Comparison of ENCODE assay signal across 9 mouse cellular contexts in the genomic region with DNA sequence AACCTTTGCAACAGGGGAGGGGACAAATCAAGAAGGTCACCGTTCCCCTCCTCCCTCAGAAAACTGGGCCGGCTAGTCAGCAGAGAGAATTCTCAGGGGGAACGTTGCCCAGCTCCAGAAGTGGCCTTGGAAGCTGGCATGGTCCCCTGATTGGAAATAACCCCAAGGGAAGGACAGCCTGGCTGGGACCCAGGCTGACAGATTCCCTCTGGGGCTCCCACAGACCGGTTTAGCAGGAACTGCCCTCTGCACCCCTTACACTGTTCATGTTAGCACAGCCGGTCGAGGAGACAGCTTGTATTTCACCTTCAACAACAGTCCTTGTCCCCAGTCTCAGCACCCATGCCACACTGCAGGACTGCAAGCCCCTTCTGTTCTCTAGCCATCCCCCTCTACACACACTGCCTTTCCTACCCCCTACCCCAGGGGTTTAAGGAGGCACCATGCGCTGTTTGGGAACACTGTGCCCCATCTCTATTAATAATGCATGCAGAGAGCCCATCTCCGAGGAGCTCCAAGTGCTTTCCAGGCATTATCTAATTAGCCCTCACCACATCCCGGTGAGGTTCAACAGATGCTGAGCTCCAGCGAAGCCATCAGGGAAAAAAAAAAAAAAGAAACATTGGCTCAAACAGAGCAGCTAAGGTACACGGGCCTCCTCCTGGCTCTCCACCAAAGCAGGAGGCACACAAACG.
A peak's percentile ranks its signal among the peaks of the same experiment; 100 is the strongest.
DNase-seq lines count a peak whose midpoint lies in the region; ATAC-seq and TF ChIP-seq lines count a peak whose summit lies in the region.
"Had no signal": no experiment of that assay in that cellular context is flagged by ENCODE, and none has a peak within 500 bp of the region (broad histone marks: within the 10 kb centered on the region; RNA-seq: fewer than 3 reads in every experiment).

No protein-coding gene starts in this region.

- peaks cover 16% of the 10 kb centered on the region for H3K4me1 ChIP-seq in hindbrain, embryonic 13.5 days (replicated peaks)
- H3K4me1 ChIP-seq in hindbrain, embryonic 12.5 days = peaks cover 12% of the 10 kb centered on the region
- peaks cover 33% of the 10 kb centered on the region for H3K4me1 ChIP-seq in heart, embryonic 11.5 days (ENCODE audit: control insufficient read depth, insufficient read depth, low read length)
- peaks cover 6% of the 10 kb centered on the region; the same call in 1 of the 2 replicates for H3K4me1 ChIP-seq in stomach, postnatal 0 days (replicated peaks; ENCODE audit: control insufficient read depth, insufficient read depth)

- no peak for TF ChIP-seq EP300 in stomach, postnatal 0 days (optimal IDR thresholded peaks at IDR 0.05)

- H3K9me3 ChIP-seq in hindbrain, embryonic 13.5 days = no peaks in the 10 kb centered on the region
- H3K9me3 ChIP-seq in hindbrain, embryonic 12.5 days (replicated peaks) = no peaks in the 10 kb centered on the region
- no peaks in the 10 kb centered on the region for H3K9me3 ChIP-seq in heart, embryonic 11.5 days (replicated peaks; ENCODE audit: control insufficient read depth, low read length)
- no peaks in the 10 kb centered on the region for H3K9me3 ChIP-seq in stomach, postnatal 0 days (ENCODE audit: control insufficient read depth, low read length)
- H3K9me3 ChIP-seq: neural tube, embryonic 12.5 days had no signal

- H3K27me3 ChIP-seq in hindbrain, embryonic 13.5 days = no peaks in the 10 kb centered on the region
- H3K27me3 ChIP-seq in hindbrain, embryonic 12.5 days = no peaks in the 10 kb centered on the region
- no peaks in the 10 kb centered on the region for H3K27me3 ChIP-seq in heart, embryonic 11.5 days (ENCODE audit: control insufficient read depth, insufficient read depth, low read length)
- no peaks in the 10 kb centered on the region for H3K27me3 ChIP-seq in stomach, postnatal 0 days (ENCODE audit: control insufficient read depth, insufficient read depth, low read length)
- H3K27me3 ChIP-seq: neural tube, embryonic 12.5 days had no signal

- 0 out of 2 replicates have a peak, but pooled peaks have one; percentile 43 for ATAC-seq in hindbrain, embryonic 13.5 days (ENCODE audit: low FRiP score)
- ATAC-seq in hindbrain, embryonic 12.5 days (ENCODE audit: low FRiP score) = no peak
- no peak for ATAC-seq in heart, embryonic 11.5 days (replicated peaks; ENCODE audit: insufficient number of reproducible peaks, low FRiP score, low TSS enrichment)
- peak; percentile 80 for ATAC-seq in stomach, postnatal 0 days (ENCODE audit: low FRiP score, low TSS enrichment)

- H3K9ac ChIP-seq in hindbrain, embryonic 13.5 days = no peak overlapping the region
- no peak overlapping the region for H3K9ac ChIP-seq in hindbrain, embryonic 12.5 days
- H3K9ac ChIP-seq in heart, embryonic 11.5 days (ENCODE audit: low read depth, low read length) = no peak overlapping the region
- peak overlapping the region; percentile 14; the same call in 1 of the 2 replicates for H3K9ac ChIP-seq in stomach, postnatal 0 days (ENCODE audit: low read length)
- H3K9ac ChIP-seq: neural tube, embryonic 12.5 days had no signal

- H3K4me3 ChIP-seq in hindbrain, embryonic 13.5 days = no peak overlapping the region
- H3K4me3 ChIP-seq in hindbrain, embryonic 12.5 days = no peak overlapping the region
- no peak overlapping the region for H3K4me3 ChIP-seq in heart, embryonic 11.5 days (ENCODE audit: low read depth, low read length)
- H3K4me3 ChIP-seq in stomach, postnatal 0 days (ENCODE audit: low read depth, low read length) = no peak overlapping the region
- H3K4me3 ChIP-seq: neural tube, embryonic 12.5 days had no signal

- no peak overlapping the region for H3K4me2 ChIP-seq in hindbrain, embryonic 13.5 days
- no peak overlapping the region for H3K4me2 ChIP-seq in hindbrain, embryonic 12.5 days (replicated peaks)
- H3K4me2 ChIP-seq in heart, embryonic 11.5 days = no peak overlapping the region
- 0 out of 2 replicates have a peak overlapping the region, but pooled peaks have one; percentile 5 for H3K4me2 ChIP-seq in stomach, postnatal 0 days (replicated peaks; ENCODE audit: low read depth)
- H3K4me2 ChIP-seq: neural tube, embryonic 12.5 days had no signal

- TF ChIP-seq CTCF in brain, embryonic 14.5 days (IDR thresholded peaks at IDR 0.05; ENCODE audit: borderline replicate concordance, extremely low read depth, insufficient read depth, insufficient read length) = no peak
- TF ChIP-seq CTCF in stomach, postnatal 0 days (IDR thresholded peaks at IDR 0.05; ENCODE audit: low read depth) = no peak

- DNase-seq in brain, embryonic 14.5 days (ENCODE audit: low read depth) = peak; percentile 62
- DNase-seq in kidney, postnatal 36 days = peak; percentile 74 to 81
- DNase-seq in stomach, postnatal 0 days (ENCODE audit: low spot score) = peak; percentile 76
- no peak for DNase-seq in natural killer cell, adult 2 months (ENCODE audit: low spot score in 2 of 2)
- DNase-seq in layer of hippocampus, adult 9-11 months = no peak

- no peaks in the 10 kb centered on the region for H3K36me3 ChIP-seq in hindbrain, embryonic 13.5 days
- no peaks in the 10 kb centered on the region for H3K36me3 ChIP-seq in hindbrain, embryonic 12.5 days
- H3K36me3 ChIP-seq in heart, embryonic 11.5 days (ENCODE audit: control insufficient read depth, insufficient read depth, low read length) = no peaks in the 10 kb centered on the region
- no peaks in the 10 kb centered on the region for H3K36me3 ChIP-seq in stomach, postnatal 0 days (ENCODE audit: control insufficient read depth, insufficient read depth, low read length)
- H3K36me3 ChIP-seq: neural tube, embryonic 12.5 days had no signal

- TF ChIP-seq POLR2A in brain, embryonic 14.5 days (IDR thresholded peaks at IDR 0.05; ENCODE audit: borderline replicate concordance, extremely low read depth, insufficient read depth, insufficient read length, poor library complexity, severe bottlenecking) = no peak

- H3K27ac ChIP-seq in hindbrain, embryonic 13.5 days = 0 out of 2 replicates have a peak overlapping the region, but pooled peaks have one; percentile 8
- no peak overlapping the region for H3K27ac ChIP-seq in hindbrain, embryonic 12.5 days
- peak overlapping the region; percentile 24; the same call in 1 of the 2 replicates for H3K27ac ChIP-seq in heart, embryonic 11.5 days (ENCODE audit: low read depth, low read length)
- no peak overlapping the region; the same call in 1 of the 2 replicates for H3K27ac ChIP-seq in stomach, postnatal 0 days (replicated peaks)
- H3K27ac ChIP-seq: neural tube, embryonic 12.5 days had no signal

- WGBS in hindbrain, embryonic 13.5 days = 33% methylated on average over 12 of the region's 12 CpGs
- WGBS in hindbrain, embryonic 12.5 days = 39% methylated on average over 12 of the region's 12 CpGs
- WGBS in heart, embryonic 11.5 days (ENCODE audit: insufficient replicate concordance) = 22% methylated on average over 12 of the region's 12 CpGs
- 38% methylated on average over 12 of the region's 12 CpGs for WGBS in stomach, postnatal 0 days

Comparison
In these comparisons a context has a peak if more than half of its experiments do, and no peak if none do; other contexts are left out.
1. ATAC-seq: peak in hindbrain, embryonic 13.5 days (single experiment) and stomach, postnatal 0 days (single experiment); none in hindbrain, embryonic 12.5 days (single experiment) and heart, embryonic 11.5 days (single experiment).
2. H3K27ac ChIP-seq: peak in hindbrain, embryonic 13.5 days (single experiment) and heart, embryonic 11.5 days (single experiment); none in hindbrain, embryonic 12.5 days (single experiment) and stomach, postnatal 0 days (single experiment).
3. DNase-seq: peak in brain, embryonic 14.5 days (single experiment), kidney, postnatal 36 days (2 of 2) and stomach, postnatal 0 days (single experiment); none in natural killer cell, adult 2 months (0 of 2) and layer of hippocampus, adult 9-11 months (single experiment).